Mouse (Mus musculus): ENCODE data around the gene Celf2. TPM values are rescaled to one million over a fixed set of nuclear protein-coding genes. Genes with fewer than 3 reads are reported as not detected.

Celf2 gene
- total RNA-seq, 1 experiment, result 3.7 TPM

GRCm38 (mm10) chr2:7482062-7482461 lies 27.3 kb downstream of the Celf2 start:
- no peaks in the 10 kb centered on the region for H3K36me3 ChIP-seq (ENCODE audit: control insufficient read depth, insufficient read depth, low read length, poor library complexity, severe bottlenecking)
- in situ Hi-C loops (cut with MboI; ENCODE audit: low sequenced_read_pairs in 2 of 2, unreplicated experiment in 2 of 2), result no loop called here
- no peak overlapping the region for H3K4me3 ChIP-seq (ENCODE audit: insufficient read depth in 1 of 2, low read depth in 1 of 2, low read length in 2 of 2, poor library complexity in 1 of 2, severe bottlenecking in 1 of 2)
- H3K9ac ChIP-seq (ENCODE audit: insufficient read depth, low read depth, low read length, poor library complexity, severe bottlenecking), result no peak overlapping the region
- no peaks in the 10 kb centered on the region for H3K9me3 ChIP-seq (ENCODE audit: control insufficient read depth, insufficient read depth, low read depth, low read length)
- DNase-seq (ENCODE audit: low read depth, low spot score), result no peak
- H3K4me1 ChIP-seq (ENCODE audit: control insufficient read depth in 2 of 2, insufficient read depth in 2 of 2, low read length in 2 of 2, poor library complexity in 1 of 2), result no peaks in the 10 kb centered on the region
- TF ChIP-seq ZNF384 (IDR thresholded peaks at IDR 0.05; ENCODE audit: low read depth, low read length), result no peak
- TF ChIP-seq CHD2 (IDR thresholded peaks at IDR 0.05; ENCODE audit: low read depth, low read length), result no peak
- no peak for TF ChIP-seq MAFK (IDR thresholded peaks at IDR 0.05; ENCODE audit: insufficient read depth, low read depth, low read length)
- TF ChIP-seq HCFC1 (IDR thresholded peaks at IDR 0.05; ENCODE audit: borderline replicate concordance, insufficient read depth, low read length), result no peak
- TF ChIP-seq ZC3H11A (IDR thresholded peaks at IDR 0.05; ENCODE audit: borderline replicate concordance, low read depth, low read length), result no peak
- no peak overlapping the region for H3K27ac ChIP-seq (ENCODE audit: insufficient read depth, low read depth, low read length, poor library complexity, severe bottlenecking)

GRCm38 (mm10) chr2:7460329-7461056 lies 48.9 kb downstream of the Celf2 start:
- Histone ChIP-seq H3K9me3 (ENCODE audit: control insufficient read depth, insufficient read depth, low read depth, low read length) (no peaks in the 10 kb centered on the region), H3K4me1 (ENCODE audit: control insufficient read depth in 2 of 2, insufficient read depth in 2 of 2, low read length in 2 of 2, poor library complexity in 1 of 2) (no peaks in the 10 kb centered on the region), H3K9ac (ENCODE audit: insufficient read depth, low read depth, low read length, poor library complexity, severe bottlenecking) (no peak overlapping the region), H3K27ac (ENCODE audit: insufficient read depth, low read depth, low read length, poor library complexity, severe bottlenecking) (no peak overlapping the region), H3K36me3 (ENCODE audit: control insufficient read depth, insufficient read depth, low read length, poor library complexity, severe bottlenecking) (no peaks in the 10 kb centered on the region), H3K4me3 (ENCODE audit: insufficient read depth in 1 of 2, low read depth in 1 of 2, low read length in 2 of 2, poor library complexity in 1 of 2, severe bottlenecking in 1 of 2) (no peak overlapping the region)
- DNase-seq (ENCODE audit: low read depth, low spot score), result no peak
- TF ChIP-seq ZNF384 (IDR thresholded peaks at IDR 0.05; ENCODE audit: low read depth, low read length) (no peak), HCFC1 (IDR thresholded peaks at IDR 0.05; ENCODE audit: borderline replicate concordance, insufficient read depth, low read length) (no peak), CHD2 (IDR thresholded peaks at IDR 0.05; ENCODE audit: low read depth, low read length) (no peak), MAFK (IDR thresholded peaks at IDR 0.05; ENCODE audit: insufficient read depth, low read depth, low read length) (no peak), ZC3H11A (IDR thresholded peaks at IDR 0.05; ENCODE audit: borderline replicate concordance, low read depth, low read length) (no peak)
- in situ Hi-C loops (cut with MboI; ENCODE audit: low sequenced_read_pairs in 2 of 2, unreplicated experiment in 2 of 2), result no loop called here

DNA sequence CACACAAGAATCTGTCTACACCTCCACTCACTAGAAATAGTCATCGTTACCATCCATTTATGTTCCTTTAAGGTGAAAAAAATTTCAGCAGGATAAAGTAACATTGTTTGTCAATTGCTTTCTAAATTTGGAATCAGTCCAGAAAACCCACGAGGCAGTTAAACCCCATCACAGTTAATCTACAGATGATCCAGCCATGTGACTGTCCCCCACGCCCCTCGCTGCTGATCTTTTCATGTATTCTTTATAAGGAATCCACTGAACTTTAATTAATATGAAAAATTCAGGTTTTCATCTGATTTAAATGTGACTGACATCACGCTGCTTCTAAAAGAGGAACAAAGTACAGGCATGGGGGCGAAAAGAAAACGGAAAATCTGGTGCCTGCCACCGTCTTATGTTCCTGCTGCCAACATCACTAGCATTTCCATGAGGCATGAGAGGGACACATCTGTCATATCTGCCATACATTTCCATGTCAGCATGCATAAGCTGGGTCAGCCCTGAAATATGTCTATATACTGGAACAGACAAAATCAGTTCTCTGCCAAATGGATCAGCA lies 70.6 kb downstream of the Celf2 start:
- in situ Hi-C loops (cut with MboI; ENCODE audit: low sequenced_read_pairs in 2 of 2, unreplicated experiment in 2 of 2), result no loop called here
- Histone ChIP-seq H3K4me1 (ENCODE audit: control insufficient read depth in 2 of 2, insufficient read depth in 2 of 2, low read length in 2 of 2, poor library complexity in 1 of 2) (no peaks in the 10 kb centered on the region), H3K9me3 (ENCODE audit: control insufficient read depth, insufficient read depth, low read depth, low read length) (no peaks in the 10 kb centered on the region), H3K36me3 (ENCODE audit: control insufficient read depth, insufficient read depth, low read length, poor library complexity, severe bottlenecking) (no peaks in the 10 kb centered on the region), H3K27ac (ENCODE audit: insufficient read depth, low read depth, low read length, poor library complexity, severe bottlenecking) (no peak overlapping the region), H3K4me3 (ENCODE audit: insufficient read depth in 1 of 2, low read depth in 1 of 2, low read length in 2 of 2, poor library complexity in 1 of 2, severe bottlenecking in 1 of 2) (no peak overlapping the region), H3K9ac (ENCODE audit: insufficient read depth, low read depth, low read length, poor library complexity, severe bottlenecking) (no peak overlapping the region)
- TF ChIP-seq CHD2 (IDR thresholded peaks at IDR 0.05; ENCODE audit: low read depth, low read length) (no peak), ZC3H11A (IDR thresholded peaks at IDR 0.05; ENCODE audit: borderline replicate concordance, low read depth, low read length) (no peak), HCFC1 (IDR thresholded peaks at IDR 0.05; ENCODE audit: borderline replicate concordance, insufficient read depth, low read length) (no peak), ZNF384 (IDR thresholded peaks at IDR 0.05; ENCODE audit: low read depth, low read length) (no peak), MAFK (IDR thresholded peaks at IDR 0.05; ENCODE audit: insufficient read depth, low read depth, low read length) (no peak)
- no peak for DNase-seq (ENCODE audit: low read depth, low spot score)

DNA sequence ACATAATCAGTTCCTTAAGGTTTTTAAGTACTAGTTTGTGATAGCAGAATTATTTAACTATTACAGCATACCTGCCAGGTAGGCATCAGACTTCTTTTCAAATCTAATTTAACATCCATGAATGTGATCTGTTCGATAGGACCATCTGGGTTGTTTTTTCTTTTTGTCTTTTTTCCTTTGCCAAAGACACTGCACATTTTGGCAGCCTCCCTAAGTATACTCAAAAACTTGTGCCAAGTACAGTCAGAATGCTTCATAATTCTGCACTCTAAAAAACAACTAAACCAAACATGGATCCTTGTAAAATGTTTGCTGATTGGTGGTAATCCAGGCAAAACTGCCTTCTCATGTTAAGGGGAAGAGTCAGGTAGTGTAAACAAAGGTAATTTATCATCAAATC lies 82.9 kb downstream of the Celf2 start:
- Histone ChIP-seq H3K9me3 (ENCODE audit: control insufficient read depth, insufficient read depth, low read depth, low read length) (no peaks in the 10 kb centered on the region), H3K9ac (ENCODE audit: insufficient read depth, low read depth, low read length, poor library complexity, severe bottlenecking) (no peak overlapping the region), H3K4me3 (ENCODE audit: insufficient read depth in 1 of 2, low read depth in 1 of 2, low read length in 2 of 2, poor library complexity in 1 of 2, severe bottlenecking in 1 of 2) (no peak overlapping the region), H3K36me3 (ENCODE audit: control insufficient read depth, insufficient read depth, low read length, poor library complexity, severe bottlenecking) (no peaks in the 10 kb centered on the region), H3K27ac (ENCODE audit: insufficient read depth, low read depth, low read length, poor library complexity, severe bottlenecking) (no peak overlapping the region), H3K4me1 (ENCODE audit: control insufficient read depth in 2 of 2, insufficient read depth in 2 of 2, low read length in 2 of 2, poor library complexity in 1 of 2) (no peaks in the 10 kb centered on the region)
- no peak for DNase-seq (ENCODE audit: low read depth, low spot score)
- TF ChIP-seq ZC3H11A (IDR thresholded peaks at IDR 0.05; ENCODE audit: borderline replicate concordance, low read depth, low read length) (no peak), HCFC1 (IDR thresholded peaks at IDR 0.05; ENCODE audit: borderline replicate concordance, insufficient read depth, low read length) (no peak), MAFK (IDR thresholded peaks at IDR 0.05; ENCODE audit: insufficient read depth, low read depth, low read length) (no peak), ZNF384 (IDR thresholded peaks at IDR 0.05; ENCODE audit: low read depth, low read length) (no peak), CHD2 (IDR thresholded peaks at IDR 0.05; ENCODE audit: low read depth, low read length) (no peak)
- in situ Hi-C loops (cut with MboI; ENCODE audit: low sequenced_read_pairs in 2 of 2, unreplicated experiment in 2 of 2), result no loop called here

Data from ES-E14 (cell line).